Mouse (Mus musculus) liver, embryonic 11.5 days (tissue): ENCODE measurements around the gene Mat2a. TPM values are rescaled to one million over a fixed set of nuclear protein-coding genes. Genes with fewer than 3 reads are reported as not detected.

Experiments used
- ATAC-seq: fragments of 200-750 bp; cut with Nextera tagmentation; replicated peaks from 2 replicates; pipeline ENCODE4 v1.8.0; 2017; ENCODE audit warnings: moderate number of reproducible peaks, mild to moderate bottlenecking, moderate TSS enrichment, moderate library complexity; ENCODE audit not compliant: low FRiP score
- DNase-seq: peaks from one replicate; pipeline ENCODE4 v3.0.0-alpha.2; 2017; ENCODE audit warnings: low spot score
- H3K27ac ChIP-seq: fragments of 300-500 bp; sonication (generic); 2 replicates; pipeline ENCODE4 v1.5.1; 2014; ENCODE audit warnings: mild to moderate bottlenecking, low read depth, low read length, control low read depth
- H3K27me3 ChIP-seq: fragments of 300-500 bp; sonication (generic); replicated peaks from 2 replicates; pipeline ENCODE4 v1.6.1; 2014; ENCODE audit warnings: low read length, mixed read lengths; ENCODE audit not compliant: control insufficient read depth, insufficient read depth
- H3K36me3 ChIP-seq: fragments of 300-500 bp; sonication (generic); 2 replicates; pipeline ENCODE4 v1.6.1; 2014; ENCODE audit warnings: mild to moderate bottlenecking, low read length, moderate library complexity, mixed read lengths; ENCODE audit not compliant: control insufficient read depth, insufficient read depth
- H3K4me1 ChIP-seq: fragments of 300-500 bp; sonication (generic); replicated peaks from 2 replicates; pipeline ENCODE4 v1.6.1; 2014; ENCODE audit warnings: low read length, mixed read lengths; ENCODE audit not compliant: control insufficient read depth, insufficient read depth
- H3K4me2 ChIP-seq: fragments of 300-500 bp; sonication (generic); 2 replicates; pipeline ENCODE4 v1.6.1; 2014; ENCODE audit warnings: mild to moderate bottlenecking, control low read depth, moderate library complexity
- H3K4me3 ChIP-seq: fragments of 300-500 bp; sonication (generic); 2 replicates; pipeline ENCODE4 v1.5.1; 2014; ENCODE audit warnings: low read depth, low read length, control low read depth
- H3K9ac ChIP-seq: fragments of 300-500 bp; sonication (generic); 2 replicates; pipeline ENCODE4 v1.6.1; 2014; ENCODE audit warnings: low read depth, low read length, control low read depth
- H3K9me3 ChIP-seq: fragments of 300-500 bp; sonication (generic); 2 replicates; pipeline ENCODE4 v1.6.1; 2016; ENCODE audit warnings: low read length, inconsistent platforms, mixed read lengths; ENCODE audit not compliant: control insufficient read depth
- WGBS: fragments of 180-500 bp; shearing (Covaris S2); extraction: QIAGEN DNeasy Blood & Tissue Kit; methylation state at CpG from one replicate; pipeline ENCODE4 v1.1.7; 2014; 5-methylcytosine and 5-hydroxymethylcytosine counted together
- polyA plus RNA-seq: library from polyadenylated mRNA; unstranded; fragments of >200 nt; fragmentation: Nextera tagmentation; extraction: Ambion mirVana; gene quantifications from 2 replicates; pipeline ENCODE4 v1.2.1, GENCODE M21; 2014

The Mat2a gene
- polyA plus RNA-seq, 1 experiment from 2014 or later, result 426 TPM

- H3K4me2 ChIP-seq, result peak overlapping the region; percentile 29; the same call in 1 of the 2 replicates
- peaks cover 59% of the 10 kb centered on the region for H3K4me1 ChIP-seq
- no peak overlapping the region for H3K9ac ChIP-seq
Measured at GRCm38 (mm10) chr6:72386561-72386960, 52.8 kb downstream of the Mat2a start.

GRCm38 (mm10) chr6:72385258-72385657 is 54.1 kb downstream of the Mat2a start:
- DNase-seq, result no peak
- H3K27me3 ChIP-seq, result no peaks in the 10 kb centered on the region
- H3K4me3 ChIP-seq, result no peak overlapping the region
- ATAC-seq, result no peak
- no peak overlapping the region for H3K9ac ChIP-seq
- H3K9me3 ChIP-seq, result no peaks in the 10 kb centered on the region
- peaks cover 7% of the 10 kb centered on the region; the same call in 1 of the 2 replicates for H3K36me3 ChIP-seq
- 56% methylated on average over 4 of the region's 4 CpGs for WGBS
- peak overlapping the region; percentile 1; the same call in 1 of the 2 replicates for H3K4me2 ChIP-seq
- peaks cover 59% of the 10 kb centered on the region for H3K4me1 ChIP-seq
- peak overlapping the region; percentile 94 for H3K27ac ChIP-seq

More at GRCm38 (mm10) chr6:72386561-72386960, 52.8 kb downstream of the Mat2a start:
- Histone ChIP-seq H3K9me3 (no peaks in the 10 kb centered on the region), H3K27ac (peak overlapping the region; percentile 94; the same call in 1 of the 2 replicates), H3K27me3 (no peaks in the 10 kb centered on the region), H3K36me3 (peaks cover 7% of the 10 kb centered on the region; the same call in 1 of the 2 replicates), H3K4me3 (no peak overlapping the region)
- 91% methylated on average over 2 of the region's 2 CpGs for WGBS
- DNase-seq, result no peak
- no peak for ATAC-seq

- Histone ChIP-seq H3K27ac (peak overlapping the region; percentile 94), H3K4me3 (no peak overlapping the region), H3K27me3 (no peaks in the 10 kb centered on the region), H3K4me2 (peak overlapping the region; percentile 47), H3K9me3 (no peaks in the 10 kb centered on the region), H3K9ac (peak overlapping the region; percentile 10), H3K36me3 (peaks cover 7% of the 10 kb centered on the region; the same call in 1 of the 2 replicates), H3K4me1 (peaks cover 54% of the 10 kb centered on the region)
- no peak for DNase-seq
- peak; percentile 90 for ATAC-seq
- WGBS, result 57% methylated on average over 7 of the region's 7 CpGs
Measured at GRCm38 (mm10) chr6:72383952-72384351, 55.4 kb downstream of the Mat2a start.

GRCm38 (mm10) chr6:72383142-72383820 is 56.1 kb downstream of the Mat2a start:
- H3K9ac ChIP-seq, result peak overlapping the region; percentile 10

More at GRCm38 (mm10) chr6:72383142-72383820, 56.1 kb downstream of the Mat2a start:
- Histone ChIP-seq H3K4me3 (no peak overlapping the region), H3K27ac (peak overlapping the region; percentile 94), H3K4me2 (peak overlapping the region; percentile 47), H3K27me3 (no peaks in the 10 kb centered on the region), H3K36me3 (peaks cover 7% of the 10 kb centered on the region; the same call in 1 of the 2 replicates), H3K4me1 (peaks cover 52% of the 10 kb centered on the region), H3K9me3 (no peaks in the 10 kb centered on the region)
- ATAC-seq (no peak; the same call in 1 of the 2 replicates), DNase-seq (no peak)
- 67% methylated on average over 6 of the region's 6 CpGs for WGBS

Other genes starting within 250 kb of the Mat2a start
- gene Atoh8, start 204.0 kb downstream of the Mat2a start, polyA plus RNA-seq, result 3.1 and 3.4 TPM in 2 replicates
- not detected in 2 replicates for gene Sftpb, start 134.9 kb downstream of the Mat2a start, polyA plus RNA-seq
- gene Usp39, start 94.4 kb downstream of the Mat2a start, polyA plus RNA-seq, result 91.6 and 100 TPM in 2 replicates
- gene 0610030E20Rik, start 92.2 kb downstream of the Mat2a start, polyA plus RNA-seq, result 17.1 and 19.4 TPM in 2 replicates
- gene Tmem150a, start 84.1 kb downstream of the Mat2a start, polyA plus RNA-seq, result 39.5 and 40.3 TPM in 2 replicates
- 106 and 112 TPM in 2 replicates for gene Rnf181, start 72.6 kb downstream of the Mat2a start, polyA plus RNA-seq
- gene Vamp5, start 59.1 kb downstream of the Mat2a start, polyA plus RNA-seq, result 164 and 181 TPM in 2 replicates
- 265 and 274 TPM in 2 replicates for gene Vamp8, start 48.9 kb downstream of the Mat2a start, polyA plus RNA-seq
- gene Ggcx, start 25.2 kb downstream of the Mat2a start, polyA plus RNA-seq, result 24.1 and 26.9 TPM in 2 replicates
- not detected in 2 replicates for gene Sh2d6, start 82.1 kb upstream of the Mat2a start, polyA plus RNA-seq
- gene Capg, start 104.8 kb upstream of the Mat2a start, polyA plus RNA-seq, result 30.2 and 31.9 TPM in 2 replicates
- 12.3 and 13.4 TPM in 2 replicates for gene Elmod3, start 158.9 kb upstream of the Mat2a start, polyA plus RNA-seq
- gene Retsat, start 158.9 kb upstream of the Mat2a start, polyA plus RNA-seq, result 26.0 and 28.4 TPM in 2 replicates
- 28.4 and 30.3 TPM in 2 replicates for gene Tgoln1, start 177.4 kb upstream of the Mat2a start, polyA plus RNA-seq